Mouse (Mus musculus) hindbrain, embryonic 14.5 days (tissue): Measurements from ENCODE around the gene Sema3a. TPM values are rescaled to one million over a fixed set of nuclear protein-coding genes. Genes with fewer than 3 reads are reported as not detected.

Source experiments
- ATAC-seq: fragments of 200-750 bp; cut with Nextera tagmentation; 2 replicates; pipeline ENCODE4 v1.8.0; 2017; ENCODE audit warnings: moderate number of reproducible peaks, mild to moderate bottlenecking, moderate TSS enrichment, moderate library complexity; ENCODE audit not compliant: low FRiP score
- DNase-seq: peaks from one replicate; pipeline ENCODE4 v3.0.0-alpha.2; 2015; ENCODE audit warnings: low spot score
- H3K27ac ChIP-seq: fragments of 300-500 bp; sonication (generic); 2 replicates; pipeline ENCODE4 v1.5.1; 2014; ENCODE audit warnings: mild to moderate bottlenecking, moderate library complexity
- H3K27me3 ChIP-seq: fragments of 300-500 bp; sonication (generic); 2 replicates; pipeline ENCODE4 v1.6.1; 2014; ENCODE audit warnings: mild to moderate bottlenecking, low read length, mixed read lengths; ENCODE audit not compliant: control insufficient read depth, insufficient read depth
- H3K36me3 ChIP-seq: fragments of 300-500 bp; sonication (generic); replicated peaks from 2 replicates; pipeline ENCODE4 v1.6.1; 2014; ENCODE audit not compliant: control insufficient read depth, insufficient read depth
- H3K4me1 ChIP-seq: fragments of 300-500 bp; sonication (generic); replicated peaks from 2 replicates; pipeline ENCODE4 v1.6.1; 2014; ENCODE audit warnings: antibody characterized with exemption, low read length, mixed read lengths; ENCODE audit not compliant: control insufficient read depth, insufficient read depth
- H3K4me2 ChIP-seq: fragments of 300-500 bp; sonication (generic); replicated peaks from 2 replicates; pipeline ENCODE4 v1.6.1; 2014; ENCODE audit warnings: mild to moderate bottlenecking, moderate library complexity
- H3K4me3 ChIP-seq: fragments of 300-500 bp; sonication (generic); replicated peaks from 2 replicates; pipeline ENCODE4 v1.5.1; 2014; ENCODE audit warnings: mild to moderate bottlenecking, low read length
- H3K9ac ChIP-seq: fragments of 300-500 bp; sonication (generic); 2 replicates; pipeline ENCODE4 v1.6.1; 2014
- H3K9me3 ChIP-seq: fragments of 300-500 bp; sonication (generic); 2 replicates; pipeline ENCODE4 v1.6.1; 2016; ENCODE audit warnings: low read length; ENCODE audit not compliant: control insufficient read depth
- WGBS: fragments of 180-500 bp; shearing (Covaris S2); extraction: QIAGEN DNeasy Blood & Tissue Kit; methylation state at CpG from one replicate; pipeline ENCODE4 v1.1.7; 2014; 5-methylcytosine and 5-hydroxymethylcytosine counted together
- polyA plus RNA-seq: library from polyadenylated mRNA; unstranded; fragments of >200 nt; fragmentation: Nextera tagmentation; extraction: Ambion mirVana; gene quantifications from 2 replicates; pipeline ENCODE4 v1.2.1, GENCODE M21; 2014

The Sema3a gene
- polyA plus RNA-seq, result 31.1 and 37.2 TPM in 2 replicates

- no peaks in the 10 kb centered on the region; the same call in 1 of the 2 replicates for H3K4me1 ChIP-seq
- H3K4me2 ChIP-seq, result peak within 1 kb of the TSS; percentile 24
- H3K36me3 ChIP-seq, result no peaks in the 10 kb centered on the region
- H3K9ac ChIP-seq, result no peak within 1 kb of the TSS
- H3K27me3 ChIP-seq, result no peaks in the 10 kb centered on the region
- no peak within 1 kb of the TSS for H3K27ac ChIP-seq
- ATAC-seq (peak; percentile 69; the same call in 1 of the 2 replicates), DNase-seq (no peak)
- 43% methylated on average over 13 of the region's 13 CpGs for WGBS
- H3K4me3 ChIP-seq, result no peak within 1 kb of the TSS; the same call in 1 of the 2 replicates
- H3K9me3 ChIP-seq, result no peaks in the 10 kb centered on the region
Measured at GRCm38 (mm10) chr5:13125241-13125692, at the start of gene Sema3a. Gene Sema3a, plus strand, starts transcription at chr5:13125414.

- WGBS, result 88% methylated on average over 6 of the region's 6 CpGs
- DNase-seq, result no peak
Measured at GRCm38 (mm10) chr5:13084777-13085439, 40.3 kb upstream of the Sema3a start.

GRCm38 (mm10) chr5:13090431-13090830 lies 34.8 kb upstream of the Sema3a start:
- 91% methylated on average over 1 of the region's 1 CpGs for WGBS
- no peaks in the 10 kb centered on the region for H3K27me3 ChIP-seq
- ATAC-seq, result no peak

More at GRCm38 (mm10) chr5:13084777-13085439, 40.3 kb upstream of the Sema3a start:
- no peaks in the 10 kb centered on the region for H3K36me3 ChIP-seq
- H3K9me3 ChIP-seq, result no peaks in the 10 kb centered on the region
- H3K9ac ChIP-seq, result no peak overlapping the region
- H3K27ac ChIP-seq, result no peak overlapping the region
- no peaks in the 10 kb centered on the region for H3K27me3 ChIP-seq
- H3K4me1 ChIP-seq, result no peaks in the 10 kb centered on the region
- H3K4me2 ChIP-seq, result no peak overlapping the region
- ATAC-seq, result no peak
- H3K4me3 ChIP-seq, result no peak overlapping the region

GRCm38 (mm10) chr5:13109522-13109921 lies 15.7 kb upstream of the Sema3a start:
- H3K4me3 ChIP-seq, result no peak overlapping the region
- ATAC-seq (no peak), DNase-seq (no peak)
- 69% methylated on average over 2 of the region's 2 CpGs for WGBS
- H3K4me2 ChIP-seq, result no peak overlapping the region
- no peak overlapping the region for H3K27ac ChIP-seq
- H3K9ac ChIP-seq, result no peak overlapping the region
- no peaks in the 10 kb centered on the region for H3K27me3 ChIP-seq
- H3K9me3 ChIP-seq, result no peaks in the 10 kb centered on the region
- H3K4me1 ChIP-seq, result no peaks in the 10 kb centered on the region
- H3K36me3 ChIP-seq, result no peaks in the 10 kb centered on the region

More at GRCm38 (mm10) chr5:13090431-13090830, 34.8 kb upstream of the Sema3a start:
- H3K4me2 ChIP-seq, result no peak overlapping the region
- no peaks in the 10 kb centered on the region for H3K36me3 ChIP-seq
- H3K9ac ChIP-seq, result no peak overlapping the region
- H3K4me3 ChIP-seq, result no peak overlapping the region
- H3K4me1 ChIP-seq, result no peaks in the 10 kb centered on the region
- DNase-seq, result no peak
- H3K9me3 ChIP-seq, result no peaks in the 10 kb centered on the region
- no peak overlapping the region for H3K27ac ChIP-seq

- Histone ChIP-seq H3K36me3 (no peaks in the 10 kb centered on the region), H3K9ac (no peak overlapping the region), H3K4me3 (no peak overlapping the region), H3K27me3 (no peaks in the 10 kb centered on the region), H3K27ac (no peak overlapping the region), H3K9me3 (no peaks in the 10 kb centered on the region), H3K4me1 (no peaks in the 10 kb centered on the region), H3K4me2 (no peak overlapping the region)
- DNase-seq, result no peak
- 32% methylated on average over 8 of the region's 8 CpGs for WGBS
- ATAC-seq, result no peak
Measured at GRCm38 (mm10) chr5:13117236-13117635, 8.0 kb upstream of the Sema3a start.

- Histone ChIP-seq H3K4me2 (peak overlapping the region; percentile 24; the same call in 1 of the 2 replicates), H3K9ac (no peak overlapping the region), H3K9me3 (no peaks in the 10 kb centered on the region), H3K4me1 (no peaks in the 10 kb centered on the region; the same call in 1 of the 2 replicates), H3K27ac (no peak overlapping the region), H3K4me3 (no peak overlapping the region; the same call in 1 of the 2 replicates), H3K27me3 (no peaks in the 10 kb centered on the region), H3K36me3 (no peaks in the 10 kb centered on the region)
- DNase-seq (no peak), ATAC-seq (no peak)
- 64% methylated on average over 9 of the region's 9 CpGs for WGBS
Measured at GRCm38 (mm10) chr5:13125757-13126156, 543 bp downstream of the Sema3a start.

- no peak overlapping the region for H3K4me3 ChIP-seq
- no peak overlapping the region for H3K27ac ChIP-seq
- no peak for ATAC-seq
- no peak for DNase-seq
- 88% methylated on average over 4 of the region's 4 CpGs for WGBS
- no peaks in the 10 kb centered on the region for H3K9me3 ChIP-seq
- no peak overlapping the region for H3K9ac ChIP-seq
- H3K27me3 ChIP-seq, result no peaks in the 10 kb centered on the region
- H3K4me2 ChIP-seq, result 0 out of 2 replicates have a peak overlapping the region, but pooled peaks have one; percentile 24
- no peaks in the 10 kb centered on the region for H3K36me3 ChIP-seq
- no peaks in the 10 kb centered on the region; the same call in 1 of the 2 replicates for H3K4me1 ChIP-seq
Measured at GRCm38 (mm10) chr5:13126196-13126595, 982 bp downstream of the Sema3a start.

GRCm38 (mm10) chr5:13127121-13127520 lies 1.9 kb downstream of the Sema3a start:
- Histone ChIP-seq H3K9me3 (no peaks in the 10 kb centered on the region), H3K4me3 (no peak overlapping the region), H3K4me2 (no peak overlapping the region), H3K4me1 (no peaks in the 10 kb centered on the region; the same call in 1 of the 2 replicates), H3K36me3 (no peaks in the 10 kb centered on the region), H3K27ac (no peak overlapping the region), H3K9ac (no peak overlapping the region), H3K27me3 (no peaks in the 10 kb centered on the region)
- DNase-seq, result no peak
- 67% methylated on average over 3 of the region's 3 CpGs for WGBS
- 0 out of 2 replicates have a peak, but pooled peaks have one; percentile 48 for ATAC-seq

GRCm38 (mm10) chr5:13144733-13145457 lies 19.7 kb downstream of the Sema3a start:
- no peaks in the 10 kb centered on the region for H3K27me3 ChIP-seq
- no peaks in the 10 kb centered on the region for H3K9me3 ChIP-seq
- no peaks in the 10 kb centered on the region for H3K36me3 ChIP-seq
- no peak overlapping the region for H3K9ac ChIP-seq
- no peak overlapping the region for H3K4me3 ChIP-seq
- DNase-seq, result no peak
- no peak for ATAC-seq
- H3K4me2 ChIP-seq, result no peak overlapping the region
- WGBS, result 53% methylated on average over 7 of the region's 7 CpGs
- H3K4me1 ChIP-seq, result no peaks in the 10 kb centered on the region
- no peak overlapping the region for H3K27ac ChIP-seq
